Mouse (Mus musculus): ENCODE measurements around the gene Gorasp2.

DNA sequence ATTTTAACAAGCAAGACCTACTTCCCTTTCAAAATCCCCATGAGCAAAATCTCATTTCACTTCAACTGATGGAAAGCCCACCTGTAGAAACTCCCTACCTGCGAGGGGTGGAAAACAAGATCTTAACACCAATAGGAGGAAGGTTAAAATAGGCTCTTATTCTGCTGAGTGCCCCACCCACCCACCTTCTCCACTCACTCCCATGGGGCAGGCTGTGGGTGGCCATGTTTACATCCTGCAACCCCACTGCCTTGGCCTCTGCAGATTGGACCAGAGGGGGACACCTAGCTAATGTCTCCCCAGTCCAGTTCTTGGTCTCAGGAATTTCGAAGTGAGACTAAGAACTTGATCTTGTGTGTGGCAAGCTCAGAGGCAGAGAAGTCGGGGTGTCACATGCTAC is 31.5 kb upstream of the Gorasp2 start:
- TF ChIP-seq CEBPB (IDR thresholded peaks at IDR 0.05; ENCODE audit: insufficient read depth, poor library complexity, severe bottlenecking): no peak
- no peak for TF ChIP-seq POLR2AphosphoS2 (IDR thresholded peaks at IDR 0.05; ENCODE audit: insufficient read length, low read depth)
- no peak for TF ChIP-seq POLR2A (IDR thresholded peaks at IDR 0.05; ENCODE audit: insufficient read length, low read depth)
- no peak for TF ChIP-seq MYOD1 (IDR thresholded peaks at IDR 0.05; ENCODE audit: control insufficient read depth in 1 of 3, insufficient read length in 2 of 3, low read depth in 2 of 3)
- no peak for TF ChIP-seq TCF3 (IDR thresholded peaks at IDR 0.05; ENCODE audit: insufficient read length, low read depth)
- no peak for TF ChIP-seq MYOG (IDR thresholded peaks at IDR 0.05; ENCODE audit: control insufficient read depth in 1 of 3, insufficient read depth in 1 of 3, insufficient read length in 2 of 3, low read depth in 2 of 3)

All from myocyte (in vitro differentiated cells).